Mouse (Mus musculus) myocyte (in vitro differentiated cells): ENCODE data around the gene Glrx2.

Experiments
- CEBPB ChIP-seq: IDR thresholded peaks from 2 replicates; pipeline ENCODE4 v1.6.1; 2011; ENCODE audit warnings: mild to moderate bottlenecking, moderate library complexity; ENCODE audit not compliant: poor library complexity, insufficient read depth, severe bottlenecking
- E2F4 ChIP-seq: IDR thresholded peaks from one replicate; pipeline ENCODE4 v1.6.1; 2011; ENCODE audit warnings: mild to moderate bottlenecking, control low read depth, moderate library complexity; ENCODE audit not compliant: insufficient read depth
- MAX ChIP-seq: IDR thresholded peaks from one replicate; pipeline ENCODE4 v1.6.1; 2011; ENCODE audit warnings: low read depth, mild to moderate bottlenecking, control low read depth
- MYOD1 ChIP-seq, 3 experiments: IDR thresholded peaks; one replicate each; pipeline ENCODE4 v1.6.1; 2011; ENCODE audit warnings: control low read depth in 2 of 3, low read depth in 2 of 3, mild to moderate bottlenecking in 2 of 3, moderate library complexity in 1 of 3; ENCODE audit not compliant: insufficient read length in 2 of 3, control insufficient read depth in 1 of 3
- MYOG ChIP-seq, 3 experiments: IDR thresholded peaks; one replicate each; pipeline ENCODE4 v1.6.1; 2011; ENCODE audit warnings: control low read depth in 2 of 3, low read depth in 2 of 3, mild to moderate bottlenecking in 2 of 3; ENCODE audit not compliant: insufficient read length in 2 of 3, control insufficient read depth in 1 of 3, insufficient read depth in 1 of 3
- POLR2A ChIP-seq: IDR thresholded peaks from one replicate; pipeline ENCODE4 v1.6.1; 2011; ENCODE audit warnings: low read depth, mild to moderate bottlenecking, control low read depth, moderate library complexity; ENCODE audit not compliant: insufficient read length
- POLR2AphosphoS2 ChIP-seq: IDR thresholded peaks from one replicate; pipeline ENCODE4 v1.6.1; 2011; ENCODE audit warnings: low read depth, control low read depth; ENCODE audit not compliant: insufficient read length
- SRF ChIP-seq: IDR thresholded peaks from one replicate; pipeline ENCODE4 v1.6.1; 2011; ENCODE audit warnings: low read depth; ENCODE audit not compliant: control insufficient read depth, insufficient read length
- TCF12 ChIP-seq: IDR thresholded peaks from one replicate; pipeline ENCODE4 v1.6.1; 2011; ENCODE audit warnings: mild to moderate bottlenecking, control low read depth; ENCODE audit not compliant: poor library complexity, insufficient read depth, severe bottlenecking
- TCF3 ChIP-seq: IDR thresholded peaks from one replicate; pipeline ENCODE4 v1.6.1; 2011; ENCODE audit warnings: low read depth, control low read depth; ENCODE audit not compliant: insufficient read length
- USF1 ChIP-seq: IDR thresholded peaks from one replicate; pipeline ENCODE4 v1.6.1; 2011; ENCODE audit warnings: low read depth, mild to moderate bottlenecking, control low read depth, moderate library complexity

DNA sequence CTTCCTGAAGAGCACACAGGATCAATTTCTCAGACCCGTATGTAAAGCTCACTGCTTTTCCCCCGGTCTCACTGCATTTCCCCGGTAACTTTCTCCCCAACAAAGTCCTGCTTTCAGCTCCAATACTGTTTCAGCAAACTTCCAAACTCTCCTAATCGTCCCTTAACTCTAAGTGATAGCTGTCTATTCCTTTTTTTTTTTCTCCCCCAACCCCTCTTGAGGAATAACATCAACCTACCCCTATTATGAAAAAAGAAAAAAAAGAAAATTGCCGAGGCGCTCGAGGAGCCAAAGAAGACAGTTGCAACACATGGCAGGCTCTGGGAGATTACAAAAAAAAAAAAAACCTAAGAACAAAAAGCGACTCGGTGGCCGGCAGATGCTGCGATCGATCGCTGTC is 14.4 kb upstream of the Glrx2 start:
- TF ChIP-seq POLR2AphosphoS2 (no peak), POLR2A (no peak), TCF3 (no peak), MYOG (IDR thresholded peaks at IDR 0.05; ENCODE audit: control insufficient read depth in 1 of 3, insufficient read depth in 1 of 3, insufficient read length in 2 of 3, low read depth in 2 of 3) (no peak), MYOD1 (IDR thresholded peaks at IDR 0.05; ENCODE audit: control insufficient read depth in 1 of 3, insufficient read length in 2 of 3, low read depth in 2 of 3) (no peak), MAX (no peak), E2F4 (no peak), USF1 (no peak), CEBPB (no peak), TCF12 (no peak), SRF (no peak)
